Mouse (Mus musculus): ENCODE measurements around the gene Il9. TPM values are rescaled to one million over a fixed set of nuclear protein-coding genes. Genes with fewer than 3 reads are reported as not detected.

The Il9 gene
- polyA plus RNA-seq (2015; fragmentation: Nextera tagmentation; extraction: Ambion mirVana): not detected in 2 replicates

- H3K9me3 ChIP-seq (ENCODE audit: low read length): no peaks in the 10 kb centered on the region
- peaks cover 2% of the 10 kb centered on the region; the same call in 1 of the 2 replicates for H3K4me1 ChIP-seq (ENCODE audit: insufficient read depth)
- H3K27ac ChIP-seq (ENCODE audit: low read depth): no peak within 1 kb of the TSS
- TF ChIP-seq CTCF (IDR thresholded peaks at IDR 0.05; ENCODE audit: low read depth) (no peak), EP300 (IDR thresholded peaks at IDR 0.05; ENCODE audit: low read depth) (no peak)
- H3K36me3 ChIP-seq (replicated peaks; ENCODE audit: insufficient read depth, low read length): no peaks in the 10 kb centered on the region
- H3K4me2 ChIP-seq (ENCODE audit: low read depth, low read length): no peak within 1 kb of the TSS
- ATAC-seq: no peak
- DNase-seq: no peak
- 60% methylated on average over 3 of the region's 3 CpGs for WGBS (ENCODE audit: insufficient replicate concordance)
- no peaks in the 10 kb centered on the region for H3K27me3 ChIP-seq (ENCODE audit: insufficient read depth, low read length)
- no peak within 1 kb of the TSS for H3K9ac ChIP-seq (replicated peaks)
- no peak within 1 kb of the TSS for H3K4me3 ChIP-seq (ENCODE audit: low read depth, low read length)
Measured at GRCm38 (mm10) chr13:56482146-56482545, at the start of gene Il9. TSS of gene Il9 (minus strand) at chr13:56482246.

GRCm38 (mm10) chr13:56529685-56530084 is 47.6 kb upstream of the Il9 start:
- H3K27me3 ChIP-seq (ENCODE audit: insufficient read depth, low read length): no peaks in the 10 kb centered on the region
- ATAC-seq (no peak), DNase-seq (no peak)
- no peak overlapping the region for H3K4me2 ChIP-seq (ENCODE audit: low read depth, low read length)
- H3K27ac ChIP-seq (ENCODE audit: low read depth): no peak overlapping the region
- no peak overlapping the region for H3K4me3 ChIP-seq (ENCODE audit: low read depth, low read length)
- no peak for TF ChIP-seq EP300 (IDR thresholded peaks at IDR 0.05; ENCODE audit: low read depth)
- TF ChIP-seq CTCF (IDR thresholded peaks at IDR 0.05; ENCODE audit: low read depth): no peak
- 36% methylated on average over 8 of the region's 8 CpGs for WGBS (ENCODE audit: insufficient replicate concordance)
- no peak overlapping the region for H3K9ac ChIP-seq (replicated peaks)
- no peaks in the 10 kb centered on the region for H3K36me3 ChIP-seq (replicated peaks; ENCODE audit: insufficient read depth, low read length)
- H3K4me1 ChIP-seq (ENCODE audit: insufficient read depth): no peaks in the 10 kb centered on the region
- no peaks in the 10 kb centered on the region for H3K9me3 ChIP-seq (ENCODE audit: low read length)

- ATAC-seq: no peak
- Histone ChIP-seq H3K4me2 (ENCODE audit: low read depth, low read length) (no peak overlapping the region), H3K9me3 (ENCODE audit: low read length) (no peaks in the 10 kb centered on the region), H3K27me3 (ENCODE audit: insufficient read depth, low read length) (no peaks in the 10 kb centered on the region), H3K36me3 (replicated peaks; ENCODE audit: insufficient read depth, low read length) (no peaks in the 10 kb centered on the region), H3K4me1 (ENCODE audit: insufficient read depth) (no peaks in the 10 kb centered on the region), H3K4me3 (ENCODE audit: low read depth, low read length) (no peak overlapping the region), H3K9ac (replicated peaks) (no peak overlapping the region), H3K27ac (ENCODE audit: low read depth) (no peak overlapping the region)
- WGBS (ENCODE audit: insufficient replicate concordance): 38% methylated on average over 4 of the region's 4 CpGs
- no peak for DNase-seq
- no peak for TF ChIP-seq CTCF (IDR thresholded peaks at IDR 0.05; ENCODE audit: low read depth)
- no peak for TF ChIP-seq EP300 (IDR thresholded peaks at IDR 0.05; ENCODE audit: low read depth)
Measured at GRCm38 (mm10) chr13:56529031-56529430, 47.0 kb upstream of the Il9 start.

- H3K9me3 ChIP-seq (ENCODE audit: low read length): no peaks in the 10 kb centered on the region
- H3K4me3 ChIP-seq (ENCODE audit: low read depth, low read length): no peak overlapping the region
- no peak overlapping the region for H3K27ac ChIP-seq (ENCODE audit: low read depth)
- ATAC-seq: no peak
- H3K36me3 ChIP-seq (replicated peaks; ENCODE audit: insufficient read depth, low read length): no peaks in the 10 kb centered on the region
- H3K4me2 ChIP-seq (ENCODE audit: low read depth, low read length): no peak overlapping the region
- H3K4me1 ChIP-seq (ENCODE audit: insufficient read depth): no peaks in the 10 kb centered on the region
- no peaks in the 10 kb centered on the region for H3K27me3 ChIP-seq (ENCODE audit: insufficient read depth, low read length)
- TF ChIP-seq EP300 (IDR thresholded peaks at IDR 0.05; ENCODE audit: low read depth) (no peak), CTCF (IDR thresholded peaks at IDR 0.05; ENCODE audit: low read depth) (no peak)
- DNase-seq: no peak
- no peak overlapping the region for H3K9ac ChIP-seq (replicated peaks)
- 78% methylated on average over 11 of the region's 11 CpGs for WGBS (ENCODE audit: insufficient replicate concordance)
Measured at GRCm38 (mm10) chr13:56528281-56528680, 46.2 kb upstream of the Il9 start.

GRCm38 (mm10) chr13:56527846-56528245 is 45.8 kb upstream of the Il9 start:
- no peak overlapping the region for H3K9ac ChIP-seq (replicated peaks)
- no peak for ATAC-seq
- DNase-seq: no peak
- WGBS (ENCODE audit: insufficient replicate concordance): 82% methylated on average over 7 of the region's 7 CpGs
- TF ChIP-seq CTCF (IDR thresholded peaks at IDR 0.05; ENCODE audit: low read depth): no peak
- TF ChIP-seq EP300 (IDR thresholded peaks at IDR 0.05; ENCODE audit: low read depth): no peak
- no peaks in the 10 kb centered on the region for H3K9me3 ChIP-seq (ENCODE audit: low read length)
- no peak overlapping the region for H3K27ac ChIP-seq (ENCODE audit: low read depth)
- no peak overlapping the region for H3K4me2 ChIP-seq (ENCODE audit: low read depth, low read length)
- H3K27me3 ChIP-seq (ENCODE audit: insufficient read depth, low read length): no peaks in the 10 kb centered on the region
- no peaks in the 10 kb centered on the region for H3K36me3 ChIP-seq (replicated peaks; ENCODE audit: insufficient read depth, low read length)
- 0 out of 2 replicates have a peak, but pooled peaks cover under 1% of the 10 kb centered on the region for H3K4me1 ChIP-seq (ENCODE audit: insufficient read depth)
- no peak overlapping the region for H3K4me3 ChIP-seq (ENCODE audit: low read depth, low read length)

- Histone ChIP-seq H3K36me3 (replicated peaks; ENCODE audit: insufficient read depth, low read length) (no peaks in the 10 kb centered on the region), H3K4me3 (ENCODE audit: low read depth, low read length) (no peak overlapping the region), H3K27ac (ENCODE audit: low read depth) (no peak overlapping the region), H3K4me2 (ENCODE audit: low read depth, low read length) (no peak overlapping the region), H3K4me1 (ENCODE audit: insufficient read depth) (peaks cover 6% of the 10 kb centered on the region; the same call in 1 of the 2 replicates), H3K27me3 (ENCODE audit: insufficient read depth, low read length) (no peaks in the 10 kb centered on the region), H3K9me3 (ENCODE audit: low read length) (no peaks in the 10 kb centered on the region), H3K9ac (replicated peaks) (no peak overlapping the region)
- DNase-seq: no peak
- WGBS (ENCODE audit: insufficient replicate concordance): 73% methylated on average over 12 of the region's 12 CpGs
- TF ChIP-seq CTCF (IDR thresholded peaks at IDR 0.05; ENCODE audit: low read depth) (no peak), EP300 (IDR thresholded peaks at IDR 0.05; ENCODE audit: low read depth) (no peak)
- ATAC-seq: no peak
Measured at GRCm38 (mm10) chr13:56526871-56527270, 44.8 kb upstream of the Il9 start.

GRCm38 (mm10) chr13:56522821-56523167 is 40.7 kb upstream of the Il9 start:
- ATAC-seq (0 out of 2 replicates have a peak, but pooled peaks have one; percentile 7), DNase-seq (no peak)
- no peaks in the 10 kb centered on the region for H3K27me3 ChIP-seq (ENCODE audit: insufficient read depth, low read length)
- H3K4me2 ChIP-seq (ENCODE audit: low read depth, low read length): peak overlapping the region; percentile 96
- H3K9ac ChIP-seq (replicated peaks): peak overlapping the region; percentile 63
- peak overlapping the region; percentile 61 for H3K4me3 ChIP-seq (ENCODE audit: low read depth, low read length)
- peaks cover 6% of the 10 kb centered on the region; the same call in 1 of the 2 replicates for H3K4me1 ChIP-seq (ENCODE audit: insufficient read depth)
- 8% methylated on average over 8 of the region's 8 CpGs for WGBS (ENCODE audit: insufficient replicate concordance)
- no peaks in the 10 kb centered on the region for H3K9me3 ChIP-seq (ENCODE audit: low read length)
- TF ChIP-seq CTCF (IDR thresholded peaks at IDR 0.05; ENCODE audit: low read depth) (no peak), EP300 (IDR thresholded peaks at IDR 0.05; ENCODE audit: low read depth) (no peak)
- peak overlapping the region; percentile 39; the same call in 1 of the 2 replicates for H3K27ac ChIP-seq (ENCODE audit: low read depth)
- H3K36me3 ChIP-seq (replicated peaks; ENCODE audit: insufficient read depth, low read length): no peaks in the 10 kb centered on the region

Data from liver, postnatal 0 days (tissue).